Mouse (Mus musculus): ENCODE measurements around the gene Magi2. TPM values are rescaled to one million over a fixed set of nuclear protein-coding genes. Genes with fewer than 3 reads are reported as not detected.
"Not testable (repeated sequence)": the region's sequence is repeated elsewhere in the genome, so short reads cannot be mapped to it uniquely, and the experiment has no call there.

Magi2 gene
- polyA plus RNA-seq, 1 experiment from 2014 or later, result 3.0 TPM

- WGBS, result 82% methylated on average over 4 of the region's 4 CpGs
- no peaks in the 10 kb centered on the region for H3K9me3 ChIP-seq (replicated peaks; ENCODE audit: control insufficient read depth, low read length)
- ATAC-seq (replicated peaks; ENCODE audit: insufficient number of reproducible peaks, low FRiP score, low TSS enrichment, low read depth), result no peak
- H3K4me3 ChIP-seq (ENCODE audit: low read depth, low read length), result no peak overlapping the region
- H3K9ac ChIP-seq (replicated peaks; ENCODE audit: low read length), result no peak overlapping the region
- H3K27me3 ChIP-seq (ENCODE audit: control insufficient read depth, insufficient read depth, low read length), result no peaks in the 10 kb centered on the region
- no peaks in the 10 kb centered on the region for H3K4me1 ChIP-seq (ENCODE audit: control insufficient read depth, insufficient read depth, low read length)
- no peak overlapping the region for H3K27ac ChIP-seq (replicated peaks; ENCODE audit: low read depth, low read length)
- no peaks in the 10 kb centered on the region for H3K36me3 ChIP-seq (replicated peaks; ENCODE audit: control insufficient read depth, insufficient read depth, low read depth, low read length)
- no peak for DNase-seq (ENCODE audit: low spot score)
- H3K4me2 ChIP-seq (ENCODE audit: low read depth, low read length), result no peak overlapping the region
Observed at GRCm38 (mm10) chr5:20257419-20257818, 1030.6 kb downstream of the Magi2 start.

- H3K27me3 ChIP-seq (ENCODE audit: control insufficient read depth, insufficient read depth, low read length), result no peaks in the 10 kb centered on the region
- no peaks in the 10 kb centered on the region for H3K9me3 ChIP-seq (replicated peaks; ENCODE audit: control insufficient read depth, low read length)
- no peak overlapping the region for H3K4me3 ChIP-seq (ENCODE audit: low read depth, low read length)
- H3K4me1 ChIP-seq (ENCODE audit: control insufficient read depth, insufficient read depth, low read length), result no peaks in the 10 kb centered on the region
- 57% methylated on average over 3 of the region's 3 CpGs for WGBS
- no peak overlapping the region for H3K9ac ChIP-seq (replicated peaks; ENCODE audit: low read length)
- H3K27ac ChIP-seq (replicated peaks; ENCODE audit: low read depth, low read length), result no peak overlapping the region
- no peaks in the 10 kb centered on the region for H3K36me3 ChIP-seq (replicated peaks; ENCODE audit: control insufficient read depth, insufficient read depth, low read depth, low read length)
- no peak overlapping the region for H3K4me2 ChIP-seq (ENCODE audit: low read depth, low read length)
- DNase-seq (ENCODE audit: low spot score) (peak; percentile 67), ATAC-seq (replicated peaks; ENCODE audit: insufficient number of reproducible peaks, low FRiP score, low TSS enrichment, low read depth) (no peak)
Observed at GRCm38 (mm10) chr5:20259719-20260118, 1032.9 kb downstream of the Magi2 start.

GRCm38 (mm10) chr5:20272680-20273079 lies 1045.8 kb downstream of the Magi2 start:
- WGBS, result 73% methylated on average over 1 of the region's 1 CpGs
- not testable (repeated sequence) for H3K4me2 ChIP-seq (ENCODE audit: low read depth, low read length); H3K4me3 ChIP-seq (ENCODE audit: low read depth, low read length); H3K36me3 ChIP-seq (replicated peaks; ENCODE audit: control insufficient read depth, insufficient read depth, low read depth, low read length); H3K4me1 ChIP-seq (ENCODE audit: control insufficient read depth, insufficient read depth, low read length); H3K9me3 ChIP-seq (replicated peaks; ENCODE audit: control insufficient read depth, low read length); H3K27me3 ChIP-seq (ENCODE audit: control insufficient read depth, insufficient read depth, low read length); H3K9ac ChIP-seq (replicated peaks; ENCODE audit: low read length); ATAC-seq (replicated peaks; ENCODE audit: insufficient number of reproducible peaks, low FRiP score, low TSS enrichment, low read depth); H3K27ac ChIP-seq (replicated peaks; ENCODE audit: low read depth, low read length); DNase-seq (ENCODE audit: low spot score)

GRCm38 (mm10) chr5:20275632-20276031 lies 1048.8 kb downstream of the Magi2 start:
- Histone ChIP-seq H3K4me3 (ENCODE audit: low read depth, low read length) (no peak overlapping the region), H3K9me3 (replicated peaks; ENCODE audit: control insufficient read depth, low read length) (no peaks in the 10 kb centered on the region), H3K36me3 (replicated peaks; ENCODE audit: control insufficient read depth, insufficient read depth, low read depth, low read length) (no peaks in the 10 kb centered on the region), H3K4me1 (ENCODE audit: control insufficient read depth, insufficient read depth, low read length) (no peaks in the 10 kb centered on the region), H3K9ac (replicated peaks; ENCODE audit: low read length) (no peak overlapping the region), H3K27ac (replicated peaks; ENCODE audit: low read depth, low read length) (no peak overlapping the region), H3K27me3 (ENCODE audit: control insufficient read depth, insufficient read depth, low read length) (no peaks in the 10 kb centered on the region), H3K4me2 (ENCODE audit: low read depth, low read length) (no peak overlapping the region)
- ATAC-seq (replicated peaks; ENCODE audit: insufficient number of reproducible peaks, low FRiP score, low TSS enrichment, low read depth) (no peak), DNase-seq (ENCODE audit: low spot score) (no peak)
- WGBS, result 85% methylated on average over 2 of the region's 2 CpGs

- Histone ChIP-seq H3K4me2 (ENCODE audit: low read depth, low read length) (no peak overlapping the region), H3K27me3 (ENCODE audit: control insufficient read depth, insufficient read depth, low read length) (no peaks in the 10 kb centered on the region), H3K9ac (replicated peaks; ENCODE audit: low read length) (no peak overlapping the region), H3K27ac (replicated peaks; ENCODE audit: low read depth, low read length) (no peak overlapping the region), H3K36me3 (replicated peaks; ENCODE audit: control insufficient read depth, insufficient read depth, low read depth, low read length) (no peaks in the 10 kb centered on the region), H3K4me3 (ENCODE audit: low read depth, low read length) (no peak overlapping the region), H3K9me3 (replicated peaks; ENCODE audit: control insufficient read depth, low read length) (no peaks in the 10 kb centered on the region), H3K4me1 (ENCODE audit: control insufficient read depth, insufficient read depth, low read length) (no peaks in the 10 kb centered on the region)
- no peak for ATAC-seq (replicated peaks; ENCODE audit: insufficient number of reproducible peaks, low FRiP score, low TSS enrichment, low read depth)
- 80% methylated on average over 8 of the region's 8 CpGs for WGBS
- DNase-seq (ENCODE audit: low spot score), result no peak
Observed at GRCm38 (mm10) chr5:20285080-20285840, 1058.4 kb downstream of the Magi2 start.

- H3K27me3 ChIP-seq (ENCODE audit: control insufficient read depth, insufficient read depth, low read length), result no peaks in the 10 kb centered on the region
- no peaks in the 10 kb centered on the region for H3K36me3 ChIP-seq (replicated peaks; ENCODE audit: control insufficient read depth, insufficient read depth, low read depth, low read length)
- no peak overlapping the region for H3K4me3 ChIP-seq (ENCODE audit: low read depth, low read length)
- no peak overlapping the region for H3K9ac ChIP-seq (replicated peaks; ENCODE audit: low read length)
- H3K27ac ChIP-seq (replicated peaks; ENCODE audit: low read depth, low read length), result no peak overlapping the region
- DNase-seq (ENCODE audit: low spot score), result peak; percentile 72
- no peak for ATAC-seq (replicated peaks; ENCODE audit: insufficient number of reproducible peaks, low FRiP score, low TSS enrichment, low read depth)
- no peaks in the 10 kb centered on the region for H3K9me3 ChIP-seq (replicated peaks; ENCODE audit: control insufficient read depth, low read length)
- peaks cover 3% of the 10 kb centered on the region for H3K4me1 ChIP-seq (ENCODE audit: control insufficient read depth, insufficient read depth, low read length)
- 33% methylated on average over 11 of the region's 11 CpGs for WGBS
- H3K4me2 ChIP-seq (ENCODE audit: low read depth, low read length), result no peak overlapping the region
Observed at GRCm38 (mm10) chr5:20294521-20294920, 1067.7 kb downstream of the Magi2 start.

- H3K27ac ChIP-seq (replicated peaks; ENCODE audit: low read depth, low read length), result no peak overlapping the region
- no peaks in the 10 kb centered on the region for H3K4me1 ChIP-seq (ENCODE audit: control insufficient read depth, insufficient read depth, low read length)
- H3K27me3 ChIP-seq (ENCODE audit: control insufficient read depth, insufficient read depth, low read length), result no peaks in the 10 kb centered on the region
- WGBS, result 65% methylated on average over 6 of the region's 6 CpGs
- no peak overlapping the region for H3K4me3 ChIP-seq (ENCODE audit: low read depth, low read length)
- DNase-seq (ENCODE audit: low spot score) (no peak), ATAC-seq (replicated peaks; ENCODE audit: insufficient number of reproducible peaks, low FRiP score, low TSS enrichment, low read depth) (no peak)
- no peaks in the 10 kb centered on the region for H3K9me3 ChIP-seq (replicated peaks; ENCODE audit: control insufficient read depth, low read length)
- no peak overlapping the region for H3K9ac ChIP-seq (replicated peaks; ENCODE audit: low read length)
- no peaks in the 10 kb centered on the region for H3K36me3 ChIP-seq (replicated peaks; ENCODE audit: control insufficient read depth, insufficient read depth, low read depth, low read length)
- no peak overlapping the region for H3K4me2 ChIP-seq (ENCODE audit: low read depth, low read length)
Observed at GRCm38 (mm10) chr5:20299816-20300215, 1073.0 kb downstream of the Magi2 start.

GRCm38 (mm10) chr5:20303056-20303965 lies 1076.5 kb downstream of the Magi2 start:
- no peaks in the 10 kb centered on the region for H3K4me1 ChIP-seq (ENCODE audit: control insufficient read depth, insufficient read depth, low read length)
- H3K4me3 ChIP-seq (ENCODE audit: low read depth, low read length), result no peak overlapping the region
- ATAC-seq (replicated peaks; ENCODE audit: insufficient number of reproducible peaks, low FRiP score, low TSS enrichment, low read depth), result no peak
- H3K36me3 ChIP-seq (replicated peaks; ENCODE audit: control insufficient read depth, insufficient read depth, low read depth, low read length), result no peaks in the 10 kb centered on the region
- H3K27me3 ChIP-seq (ENCODE audit: control insufficient read depth, insufficient read depth, low read length), result no peaks in the 10 kb centered on the region
- H3K9me3 ChIP-seq (replicated peaks; ENCODE audit: control insufficient read depth, low read length), result no peaks in the 10 kb centered on the region
- no peak for DNase-seq (ENCODE audit: low spot score)
- H3K9ac ChIP-seq (replicated peaks; ENCODE audit: low read length), result no peak overlapping the region
- H3K27ac ChIP-seq (replicated peaks; ENCODE audit: low read depth, low read length), result no peak overlapping the region
- no peak overlapping the region for H3K4me2 ChIP-seq (ENCODE audit: low read depth, low read length)
- WGBS, result 86% methylated on average over 8 of the region's 8 CpGs
